Mouse (Mus musculus) midbrain, embryonic 12.5 days (tissue): ENCODE measurements at regions not wholly inside any gene's neighbourhood (a gene's known extent, or its start where the extent isn't known, plus 50 kb on each side); places are given as distances from the start of the nearest gene placed in this dataset.

Experiments
- ATAC-seq: fragments of 200-750 bp; cut with Nextera tagmentation; 2 replicates; pipeline ENCODE4 v1.8.0; 2017; ENCODE audit warnings: low read depth, moderate TSS enrichment, moderate library complexity; ENCODE audit not compliant: low FRiP score
- H3K27ac ChIP-seq: fragments of 300-500 bp; sonication (generic); replicated peaks from 2 replicates; pipeline ENCODE4 v1.5.1; 2016; ENCODE audit warnings: mild to moderate bottlenecking
- H3K27me3 ChIP-seq: fragments of 300-500 bp; sonication (generic); 2 replicates; pipeline ENCODE4 v1.6.1; 2016; ENCODE audit warnings: mild to moderate bottlenecking
- H3K36me3 ChIP-seq: fragments of 300-500 bp; sonication (generic); 2 replicates; pipeline ENCODE4 v1.6.1; 2016
- H3K4me1 ChIP-seq: fragments of 300-500 bp; sonication (generic); 2 replicates; pipeline ENCODE4 v1.6.1; 2016
- H3K4me2 ChIP-seq: fragments of 300-500 bp; sonication (generic); replicated peaks from 2 replicates; pipeline ENCODE4 v1.6.1; 2016; ENCODE audit warnings: mild to moderate bottlenecking, moderate library complexity
- H3K4me3 ChIP-seq: fragments of 300-500 bp; sonication (generic); 2 replicates; pipeline ENCODE4 v1.5.1; 2016; ENCODE audit warnings: mild to moderate bottlenecking
- H3K9ac ChIP-seq: fragments of 300-500 bp; sonication (generic); replicated peaks from 2 replicates; pipeline ENCODE4 v1.6.1; 2016; ENCODE audit warnings: mild to moderate bottlenecking, moderate library complexity
- H3K9me3 ChIP-seq: fragments of 300-500 bp; sonication (generic); 2 replicates; pipeline ENCODE4 v1.6.1; 2016; ENCODE audit warnings: mild to moderate bottlenecking
- WGBS: fragments of 180-500 bp; shearing (Covaris S2); methylation state at CpG from one replicate; pipeline ENCODE4 v1.1.7; 2016; 5-methylcytosine and 5-hydroxymethylcytosine counted together

- Histone ChIP-seq H3K9ac (no peak overlapping the region), H3K4me2 (no peak overlapping the region), H3K9me3 (no peaks in the 10 kb centered on the region), H3K27ac (no peak overlapping the region), H3K4me1 (no peaks in the 10 kb centered on the region), H3K4me3 (no peak overlapping the region), H3K36me3 (no peaks in the 10 kb centered on the region), H3K27me3 (no peaks in the 10 kb centered on the region)
- WGBS, result 85% methylated on average over 4 of the region's 4 CpGs
- no peak for ATAC-seq
These were observed 335.2 kb downstream of the Gm21750 start for GRCm38 (mm10) chr14:73996229-73996628.

- WGBS, result 85% methylated on average over 2 of the region's 2 CpGs
- Histone ChIP-seq H3K4me2 (no peak overlapping the region), H3K27me3 (no peaks in the 10 kb centered on the region), H3K9ac (no peak overlapping the region), H3K4me3 (no peak overlapping the region), H3K36me3 (no peaks in the 10 kb centered on the region), H3K9me3 (no peaks in the 10 kb centered on the region), H3K27ac (no peak overlapping the region), H3K4me1 (no peaks in the 10 kb centered on the region)
- no peak for ATAC-seq
These were observed 336.8 kb downstream of the Gm21750 start for GRCm38 (mm10) chr14:73997796-73998195.

- no peaks in the 10 kb centered on the region for H3K27me3 ChIP-seq
- no peak for ATAC-seq
- 61% methylated on average over 2 of the region's 2 CpGs for WGBS
These were observed 338.4 kb downstream of the Gm21750 start for GRCm38 (mm10) chr14:73999409-73999909.

GRCm38 (mm10) chr14:74006911-74007310 is 345.9 kb downstream of the Gm21750 start:
- ATAC-seq, result no peak
- H3K9ac ChIP-seq, result no peak overlapping the region
- H3K4me1 ChIP-seq, result no peaks in the 10 kb centered on the region
- no peak overlapping the region for H3K4me3 ChIP-seq
- WGBS, result 93% methylated on average over 4 of the region's 4 CpGs
- no peak overlapping the region for H3K27ac ChIP-seq
- no peaks in the 10 kb centered on the region for H3K36me3 ChIP-seq
- H3K4me2 ChIP-seq, result no peak overlapping the region
- H3K9me3 ChIP-seq, result no peaks in the 10 kb centered on the region
- H3K27me3 ChIP-seq, result no peaks in the 10 kb centered on the region

More at GRCm38 (mm10) chr14:73999409-73999909, 338.4 kb downstream of the Gm21750 start:
- H3K9ac ChIP-seq, result no peak overlapping the region
- no peaks in the 10 kb centered on the region for H3K4me1 ChIP-seq
- H3K36me3 ChIP-seq, result no peaks in the 10 kb centered on the region
- H3K9me3 ChIP-seq, result no peaks in the 10 kb centered on the region
- no peak overlapping the region for H3K4me3 ChIP-seq
- no peak overlapping the region for H3K4me2 ChIP-seq
- H3K27ac ChIP-seq, result no peak overlapping the region

- H3K4me3 ChIP-seq, result no peak overlapping the region
- WGBS, result 72% methylated on average over 1 of the region's 1 CpGs
- no peak overlapping the region for H3K4me2 ChIP-seq
- no peaks in the 10 kb centered on the region for H3K9me3 ChIP-seq
- H3K4me1 ChIP-seq, result no peaks in the 10 kb centered on the region
- H3K9ac ChIP-seq, result no peak overlapping the region
- no peak overlapping the region for H3K27ac ChIP-seq
- no peaks in the 10 kb centered on the region for H3K27me3 ChIP-seq
- no peak for ATAC-seq
- no peaks in the 10 kb centered on the region for H3K36me3 ChIP-seq
These were observed 350.5 kb downstream of the Gm21750 start for GRCm38 (mm10) chr14:74011555-74011954.

GRCm38 (mm10) chr14:74019421-74019820 is 358.4 kb downstream of the Gm21750 start:
- Histone ChIP-seq H3K9me3 (no peaks in the 10 kb centered on the region), H3K4me2 (no peak overlapping the region), H3K27me3 (no peaks in the 10 kb centered on the region), H3K4me1 (no peaks in the 10 kb centered on the region), H3K4me3 (no peak overlapping the region), H3K9ac (no peak overlapping the region), H3K36me3 (no peaks in the 10 kb centered on the region), H3K27ac (no peak overlapping the region)
- 73% methylated on average over 2 of the region's 2 CpGs for WGBS
- no peak for ATAC-seq

- no peak overlapping the region for H3K4me2 ChIP-seq
- no peaks in the 10 kb centered on the region for H3K4me1 ChIP-seq
- H3K4me3 ChIP-seq, result no peak overlapping the region
- no peaks in the 10 kb centered on the region for H3K9me3 ChIP-seq
- ATAC-seq, result peak; percentile 49; the same call in 1 of the 2 replicates
- 63% methylated on average over 5 of the region's 5 CpGs for WGBS
- H3K9ac ChIP-seq, result no peak overlapping the region
- H3K27ac ChIP-seq, result peak overlapping the region; percentile 27; the same call in 1 of the 2 replicates
- H3K27me3 ChIP-seq, result no peaks in the 10 kb centered on the region
- no peaks in the 10 kb centered on the region for H3K36me3 ChIP-seq
These were observed 386.1 kb downstream of the Gm21750 start for GRCm38 (mm10) chr14:74047009-74047694.

GRCm38 (mm10) chr14:74047695-74048280 is 386.8 kb downstream of the Gm21750 start:
- H3K4me1 ChIP-seq, result no peaks in the 10 kb centered on the region
- H3K27ac ChIP-seq, result peak overlapping the region; percentile 27; the same call in 1 of the 2 replicates
- ATAC-seq, result 0 out of 2 replicates have a peak, but pooled peaks have one; percentile 47
- H3K4me2 ChIP-seq, result no peak overlapping the region
- H3K9ac ChIP-seq, result no peak overlapping the region
- WGBS, result 84% methylated on average over 6 of the region's 6 CpGs
- no peaks in the 10 kb centered on the region for H3K27me3 ChIP-seq
- H3K9me3 ChIP-seq, result no peaks in the 10 kb centered on the region
- H3K36me3 ChIP-seq, result no peaks in the 10 kb centered on the region
- no peak overlapping the region for H3K4me3 ChIP-seq

- Histone ChIP-seq H3K9ac (no peak overlapping the region), H3K4me1 (no peaks in the 10 kb centered on the region), H3K36me3 (no peaks in the 10 kb centered on the region), H3K27me3 (no peaks in the 10 kb centered on the region), H3K4me2 (no peak overlapping the region), H3K4me3 (no peak overlapping the region), H3K27ac (peak overlapping the region; percentile 27; the same call in 1 of the 2 replicates), H3K9me3 (no peaks in the 10 kb centered on the region)
- 85% methylated on average over 3 of the region's 3 CpGs for WGBS
- no peak for ATAC-seq
These were observed 387.4 kb downstream of the Gm21750 start for GRCm38 (mm10) chr14:74048386-74048785.

- Histone ChIP-seq H3K9me3 (no peaks in the 10 kb centered on the region), H3K9ac (no peak overlapping the region), H3K27ac (no peak overlapping the region), H3K4me2 (no peak overlapping the region), H3K4me3 (no peak overlapping the region), H3K27me3 (no peaks in the 10 kb centered on the region), H3K4me1 (no peaks in the 10 kb centered on the region), H3K36me3 (no peaks in the 10 kb centered on the region)
- no peak for ATAC-seq
These were observed 405.0 kb downstream of the Gm21750 start for GRCm38 (mm10) chr14:74066051-74066450.

- Histone ChIP-seq H3K9ac (no peak overlapping the region), H3K4me2 (no peak overlapping the region), H3K9me3 (no peaks in the 10 kb centered on the region), H3K4me1 (no peaks in the 10 kb centered on the region), H3K27me3 (no peaks in the 10 kb centered on the region), H3K36me3 (no peaks in the 10 kb centered on the region), H3K4me3 (no peak overlapping the region), H3K27ac (no peak overlapping the region)
- WGBS, result 82% methylated on average over 2 of the region's 2 CpGs
- ATAC-seq, result no peak
These were observed 432.0 kb downstream of the Gm21750 start for GRCm38 (mm10) chr14:74093016-74093415.

- 92% methylated on average over 4 of the region's 4 CpGs for WGBS
- Histone ChIP-seq H3K4me2 (no peak overlapping the region), H3K36me3 (no peaks in the 10 kb centered on the region), H3K9me3 (no peaks in the 10 kb centered on the region), H3K9ac (no peak overlapping the region), H3K4me1 (no peaks in the 10 kb centered on the region), H3K27me3 (no peaks in the 10 kb centered on the region), H3K4me3 (no peak overlapping the region), H3K27ac (no peak overlapping the region)
- no peak for ATAC-seq
These were observed 438.7 kb downstream of the Gm21750 start for GRCm38 (mm10) chr14:74099696-74100095.
